Mouse (Mus musculus): ENCODE results near the gene Olfr640. TPM values are rescaled to one million over a fixed set of nuclear protein-coding genes. Genes with fewer than 3 reads are reported as not detected.

Gene Olfr640
- total and polyA plus RNA-seq, 3 experiments, result not detected

DNA sequence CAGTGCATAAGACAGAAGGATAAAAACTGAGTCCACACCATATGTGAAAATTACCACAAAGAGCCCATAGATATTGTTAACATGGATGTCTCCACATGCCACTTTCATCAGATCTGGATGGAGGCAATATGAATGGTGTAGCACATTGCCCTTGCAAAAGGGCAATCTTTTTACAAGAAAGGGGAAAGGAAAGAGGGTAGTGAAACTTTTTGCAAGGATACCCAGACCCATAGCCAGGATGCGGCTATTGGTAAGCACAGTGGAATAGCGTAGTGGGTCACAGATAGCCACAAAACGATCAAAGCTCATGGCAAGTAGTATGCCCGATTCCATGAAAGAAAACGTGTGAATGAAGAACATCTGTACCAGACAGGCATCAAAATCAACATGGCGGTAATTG lies 3.7 kb downstream of the Olfr640 start:
- H3K9me3 ChIP-seq (replicated peaks; ENCODE audit: low read length), result no peaks in the 10 kb centered on the region
- dilution Hi-C loops (cut with MboI; ENCODE audit: extremely low pct_ligation_motif_present, extremely low pct_unique_long_range_greater_than_20kb, low sequenced_read_pairs) (no loop called here), in situ Hi-C loops (cut with MboI; ENCODE audit: low pct_ligation_motif_present, low pct_unique_long_range_greater_than_20kb, low sequenced_read_pairs) (no loop called here)
- no peak overlapping the region for H3K27ac ChIP-seq (ENCODE audit: insufficient read depth, low read depth)
- no peaks in the 10 kb centered on the region for H3K79me2 ChIP-seq (replicated peaks; ENCODE audit: control insufficient read depth, extremely low read depth, insufficient read depth, poor library complexity, severe bottlenecking)
- no peak for DNase-seq (ENCODE audit: extremely low read depth)
- H3K4me1 ChIP-seq (ENCODE audit: control insufficient read depth in 1 of 2, insufficient read depth in 2 of 2), result no peaks in the 10 kb centered on the region
- H3K27me3 ChIP-seq (replicated peaks), result peaks cover 1% of the 10 kb centered on the region
- H3K9ac ChIP-seq (ENCODE audit: insufficient read depth, low read depth), result no peak overlapping the region
- H3K36me3 ChIP-seq (replicated peaks in 1 of 2; ENCODE audit: control insufficient read depth in 1 of 2, insufficient read depth in 1 of 2, low read length in 1 of 2), result no peaks in the 10 kb centered on the region
- TF ChIP-seq MXI1 (IDR thresholded peaks at IDR 0.05; ENCODE audit: low read depth, low read length) (no peak), POLR2AphosphoS2 (IDR thresholded peaks at IDR 0.05; ENCODE audit: low read depth, low read length) (no peak), KAT2A (IDR thresholded peaks at IDR 0.05; ENCODE audit: insufficient replicate concordance, low read length) (no peak), EP300 (IDR thresholded peaks at IDR 0.05; ENCODE audit: low read length) (no peak), USF2 (conservative IDR thresholded peaks at IDR 0.05; ENCODE audit: low read depth, low read length) (no peak), BHLHE40 (IDR thresholded peaks at IDR 0.05; ENCODE audit: low read depth, low read length) (no peak), ZC3H11A (IDR thresholded peaks at IDR 0.05; ENCODE audit: low read depth, low read length) (no peak), TBP (conservative IDR thresholded peaks at IDR 0.05; ENCODE audit: low read depth, low read length) (no peak)
- no peak overlapping the region for H3K4me3 ChIP-seq (replicated peaks in 1 of 3; ENCODE audit: low read depth in 2 of 3, low read length in 2 of 3, poor library complexity in 1 of 3)
- no peak overlapping the region for H3K4me2 ChIP-seq (ENCODE audit: insufficient read depth, low read depth, poor library complexity, severe bottlenecking)

DNA sequence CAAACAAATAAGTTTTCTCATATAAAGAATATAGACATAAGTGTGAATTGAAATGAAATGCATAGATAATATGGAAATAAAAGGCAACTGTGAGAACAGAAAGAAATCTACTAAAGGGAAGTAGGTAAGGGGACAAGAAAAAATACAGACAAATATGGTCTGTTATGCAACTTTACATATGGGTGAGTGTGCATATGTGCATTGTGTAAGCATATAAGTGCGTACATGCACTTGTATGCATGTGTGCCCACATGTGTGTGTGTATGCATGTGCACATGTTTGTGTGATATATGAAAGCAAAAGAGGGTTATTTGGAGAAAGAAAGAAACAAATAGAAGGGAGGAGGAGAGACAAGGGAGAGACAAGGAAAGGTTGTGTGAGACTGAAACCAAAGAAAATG lies 6.4 kb downstream of the Olfr640 start:
- no peak overlapping the region for H3K9ac ChIP-seq (ENCODE audit: insufficient read depth, low read depth)
- dilution Hi-C loops (cut with MboI; ENCODE audit: extremely low pct_ligation_motif_present, extremely low pct_unique_long_range_greater_than_20kb, low sequenced_read_pairs) (no loop called here), in situ Hi-C loops (cut with MboI; ENCODE audit: low pct_ligation_motif_present, low pct_unique_long_range_greater_than_20kb, low sequenced_read_pairs) (no loop called here)
- TF ChIP-seq UBTF (IDR thresholded peaks at IDR 0.05; ENCODE audit: low read depth, low read length), result no peak
- no peaks in the 10 kb centered on the region for H3K4me1 ChIP-seq (ENCODE audit: control insufficient read depth in 1 of 2, insufficient read depth in 2 of 2)
- no peak for DNase-seq (ENCODE audit: extremely low read depth)
- no peak overlapping the region for H3K27ac ChIP-seq (ENCODE audit: insufficient read depth, low read depth)
- no peaks in the 10 kb centered on the region for H3K36me3 ChIP-seq (replicated peaks in 1 of 2; ENCODE audit: control insufficient read depth in 1 of 2, insufficient read depth in 1 of 2, low read length in 1 of 2)
- peaks cover 1% of the 10 kb centered on the region for H3K27me3 ChIP-seq (replicated peaks)
- no peak overlapping the region for H3K4me3 ChIP-seq (replicated peaks in 1 of 3; ENCODE audit: low read depth in 2 of 3, low read length in 2 of 3, poor library complexity in 1 of 3)
- no peaks in the 10 kb centered on the region for H3K79me2 ChIP-seq (replicated peaks; ENCODE audit: control insufficient read depth, extremely low read depth, insufficient read depth, poor library complexity, severe bottlenecking)
- no peak overlapping the region for H3K4me2 ChIP-seq (ENCODE audit: insufficient read depth, low read depth, poor library complexity, severe bottlenecking)
- H3K9me3 ChIP-seq (replicated peaks; ENCODE audit: low read length), result no peaks in the 10 kb centered on the region

DNA sequence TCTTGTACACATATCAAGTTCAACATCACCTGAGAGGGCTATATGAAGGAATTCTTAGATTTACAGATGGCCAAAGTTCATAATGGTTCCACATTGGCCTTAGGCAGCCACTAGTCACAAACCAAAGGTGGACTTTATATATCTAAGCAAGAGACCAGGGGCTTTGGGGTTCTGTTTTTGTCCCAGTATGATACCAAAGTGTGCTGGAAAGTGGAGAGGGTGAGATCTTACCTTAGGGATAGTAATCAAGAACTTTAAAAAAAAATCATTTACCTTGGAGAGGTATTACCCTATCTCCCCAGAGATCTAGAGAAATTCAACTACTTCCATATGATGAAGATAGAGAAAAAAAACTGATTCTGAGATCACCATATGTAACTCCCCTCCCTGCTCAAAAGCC lies 8.2 kb downstream of the Olfr640 start, which contains the start of gene Olfr639:
Gene Olfr639, minus strand, starts transcription at position 101 of the 400 bp plus-strand sequence.
- H3K9ac ChIP-seq (ENCODE audit: insufficient read depth, low read depth), result no peak within 1 kb of the TSS
- DNase-seq (ENCODE audit: extremely low read depth), result no peak
- in situ Hi-C loops (cut with MboI; ENCODE audit: low pct_ligation_motif_present, low pct_unique_long_range_greater_than_20kb, low sequenced_read_pairs), result no loop called here

More for the DNA sequence above, 8.2 kb downstream of the Olfr640 start, which contains the start of gene Olfr639:
- Histone ChIP-seq H3K36me3 (replicated peaks in 1 of 2; ENCODE audit: control insufficient read depth in 1 of 2, insufficient read depth in 1 of 2, low read length in 1 of 2) (no peaks in the 10 kb centered on the region), H3K79me2 (replicated peaks; ENCODE audit: control insufficient read depth, extremely low read depth, insufficient read depth, poor library complexity, severe bottlenecking) (no peaks in the 10 kb centered on the region), H3K9me3 (replicated peaks; ENCODE audit: low read length) (no peaks in the 10 kb centered on the region), H3K4me3 (replicated peaks in 1 of 3; ENCODE audit: low read depth in 2 of 3, low read length in 2 of 3, poor library complexity in 1 of 3) (no peak within 1 kb of the TSS), H3K4me2 (ENCODE audit: insufficient read depth, low read depth, poor library complexity, severe bottlenecking) (no peak within 1 kb of the TSS), H3K27me3 (replicated peaks) (peaks cover 1% of the 10 kb centered on the region), H3K4me1 (ENCODE audit: control insufficient read depth in 1 of 2, insufficient read depth in 2 of 2) (no peaks in the 10 kb centered on the region), H3K27ac (ENCODE audit: insufficient read depth, low read depth) (no peak within 1 kb of the TSS)
- TF ChIP-seq EP300 (IDR thresholded peaks at IDR 0.05; ENCODE audit: low read length) (no peak), SIN3A (IDR thresholded peaks at IDR 0.05; ENCODE audit: low read length) (no peak), IRF4 (IDR thresholded peaks at IDR 0.05; ENCODE audit: low read depth, low read length) (no peak), ZNF384 (IDR thresholded peaks at IDR 0.05; ENCODE audit: low read depth, low read length) (no peak), GABPA (IDR thresholded peaks at IDR 0.05; ENCODE audit: insufficient replicate concordance, low read depth, low read length) (no peak), MXI1 (IDR thresholded peaks at IDR 0.05; ENCODE audit: low read depth, low read length) (no peak), UBTF (IDR thresholded peaks at IDR 0.05; ENCODE audit: low read depth, low read length) (no peak), USF1 (IDR thresholded peaks at IDR 0.05; ENCODE audit: low read depth, low read length) (no peak), USF2 (conservative IDR thresholded peaks at IDR 0.05; ENCODE audit: low read depth, low read length) (no peak), MAFK (IDR thresholded peaks at IDR 0.05; ENCODE audit: insufficient replicate concordance, low read length) (no peak), CHD2 (IDR thresholded peaks at IDR 0.05; ENCODE audit: low read length) (no peak), HCFC1 (IDR thresholded peaks at IDR 0.05; ENCODE audit: low read depth, low read length) (no peak), MYC (IDR thresholded peaks at IDR 0.05; ENCODE audit: low read depth, low read length) (no peak), TCF12 (IDR thresholded peaks at IDR 0.05; ENCODE audit: low read depth, low read length) (no peak), JUN (IDR thresholded peaks at IDR 0.05; ENCODE audit: insufficient read depth, low read depth, low read length) (no peak)
- dilution Hi-C loops (cut with MboI; ENCODE audit: extremely low pct_ligation_motif_present, extremely low pct_unique_long_range_greater_than_20kb, low sequenced_read_pairs), result no loop called here
